Mouse (Mus musculus): ENCODE measurements at regions not wholly inside any gene's neighbourhood (a gene's known extent, or its start where the extent isn't known, plus 50 kb on each side); places are given as distances from the start of the nearest gene placed in this dataset.

DNA sequence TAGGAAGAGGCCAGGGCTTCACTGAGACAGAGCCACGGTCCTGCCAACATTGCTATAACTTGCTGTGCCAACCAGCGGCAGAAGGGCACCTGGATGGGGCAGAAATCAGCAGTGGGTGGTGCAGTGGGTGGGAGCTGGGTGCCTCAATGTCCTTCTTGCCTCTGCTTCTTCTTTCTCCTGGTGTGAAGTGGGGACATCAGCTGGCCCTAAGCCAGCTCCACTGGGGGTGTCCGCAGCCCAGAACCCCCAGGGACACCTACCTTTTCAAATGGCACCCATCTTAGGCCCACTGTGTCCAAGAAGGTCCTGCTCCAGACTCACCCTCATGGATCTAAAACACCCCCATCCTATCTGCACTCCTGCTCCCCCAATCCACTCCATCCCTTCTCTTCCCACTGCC is 49.9 kb upstream of the Otos start:
- DNase-seq (ENCODE audit: extremely low spot score in 1 of 2, low spot score in 1 of 2), result no peak
